Mouse (Mus musculus) CH12.LX (cell line): ENCODE results near the gene Prmt1. TPM values are rescaled to one million over a fixed set of nuclear protein-coding genes. Genes with fewer than 3 reads are reported as not detected.

Experiments used
- DNase-seq: peaks from one replicate; pipeline ENCODE4 v3.0.0-alpha.2; 2013; ENCODE audit errors: extremely low read depth
- H3K27ac ChIP-seq: 2 replicates; pipeline ENCODE4 v1.5.1; 2012; ENCODE audit warnings: low read depth, mild to moderate bottlenecking, control low read depth, moderate library complexity; ENCODE audit not compliant: insufficient read depth
- H3K27me3 ChIP-seq: replicated peaks from 2 replicates; pipeline ENCODE3; 2012; ENCODE audit warnings: inconsistent platforms
- H3K36me3 ChIP-seq, 2 experiments: replicated peaks in 1 of 2; 2 replicates each; pipeline versions ENCODE3 to v1.6.1; 2012; ENCODE audit warnings: inconsistent platforms in 1 of 2, low read length in 1 of 2, mild to moderate bottlenecking in 1 of 2, mixed read lengths in 1 of 2, moderate library complexity in 1 of 2; ENCODE audit not compliant: control insufficient read depth in 1 of 2, insufficient read depth in 1 of 2
- H3K4me1 ChIP-seq, 2 experiments: 2 replicates each; pipeline ENCODE4 v1.6.1; 2012; ENCODE audit warnings: inconsistent platforms in 1 of 2, moderate library complexity in 1 of 2; ENCODE audit not compliant: insufficient read depth in 2 of 2, control insufficient read depth in 1 of 2
- H3K4me2 ChIP-seq: 2 replicates; pipeline ENCODE4 v1.6.1; 2012; ENCODE audit warnings: low read depth, mild to moderate bottlenecking, control low read depth; ENCODE audit not compliant: poor library complexity, insufficient read depth, severe bottlenecking
- H3K4me3 ChIP-seq, 3 experiments: fragments of 150-350 bp in 1 of 3; sonication (generic) in 1 of 3; replicated peaks in 1 of 3; 2 replicates each; pipeline versions ENCODE3 to v1.5.1; 2011 to 2012; ENCODE audit warnings: low read depth in 2 of 3, low read length in 2 of 3, mild to moderate bottlenecking in 2 of 3, moderate library complexity in 2 of 3, control low read depth in 1 of 3, improper control_type of control experiment in 1 of 3, inconsistent platforms in 1 of 3, mixed read lengths in 1 of 3; ENCODE audit not compliant: poor library complexity in 1 of 3
- H3K79me2 ChIP-seq: replicated peaks from 2 replicates; pipeline ENCODE4 v1.6.1; 2012; ENCODE audit warnings: mild to moderate bottlenecking, moderate library complexity; ENCODE audit not compliant: control insufficient read depth, poor library complexity, insufficient read depth, severe bottlenecking; ENCODE audit errors: extremely low read depth
- H3K9ac ChIP-seq: 2 replicates; pipeline ENCODE4 v1.6.1; 2012; ENCODE audit warnings: low read depth, mild to moderate bottlenecking, control low read depth, moderate library complexity; ENCODE audit not compliant: insufficient read depth
- H3K9me3 ChIP-seq: replicated peaks from 2 replicates; pipeline ENCODE3; 2012; ENCODE audit warnings: low read length, inconsistent platforms, mixed read lengths
- BHLHE40 ChIP-seq: IDR thresholded peaks from 2 replicates; pipeline ENCODE4 v1.6.1; 2011; ENCODE audit warnings: mild to moderate bottlenecking, low read depth, low read length, improper control_type of control experiment
- CHD1 ChIP-seq: IDR thresholded peaks from 2 replicates; pipeline ENCODE4 v1.6.1; 2012; ENCODE audit warnings: low read depth, low read length, improper control_type of control experiment, inconsistent platforms
- CHD2 ChIP-seq: IDR thresholded peaks from 2 replicates; pipeline ENCODE4 v1.6.1; 2011; ENCODE audit warnings: low read length, improper control_type of control experiment
- CTCF ChIP-seq, 2 experiments: IDR thresholded peaks in 1 of 2; conservative IDR thresholded peaks in 1 of 2; 2 replicates each; pipeline ENCODE4 v1.5.1; 2011 to 2012; ENCODE audit warnings: low read depth in 2 of 2, low read length in 2 of 2, improper control_type of control experiment in 1 of 2, inconsistent platforms in 1 of 2, mild to moderate bottlenecking in 1 of 2, moderate library complexity in 1 of 2
- EP300 ChIP-seq: IDR thresholded peaks from 2 replicates; pipeline ENCODE4 v1.6.1; 2011; ENCODE audit warnings: low read length, improper control_type of control experiment
- ETS1 ChIP-seq: conservative IDR thresholded peaks from 2 replicates; pipeline ENCODE4 v1.6.1; 2012; ENCODE audit warnings: low read depth, mild to moderate bottlenecking, inconsistent platforms, low read length, improper control_type of control experiment, moderate library complexity
- GABPA ChIP-seq: IDR thresholded peaks from 2 replicates; pipeline ENCODE4 v1.6.1; 2012; ENCODE audit warnings: low read depth, low read length, improper control_type of control experiment, inconsistent platforms; ENCODE audit not compliant: insufficient replicate concordance
- HCFC1 ChIP-seq: IDR thresholded peaks from 2 replicates; pipeline ENCODE4 v1.6.1; 2012; ENCODE audit warnings: low read depth, mild to moderate bottlenecking, inconsistent platforms, low read length, improper control_type of control experiment
- IRF4 ChIP-seq: IDR thresholded peaks from 2 replicates; pipeline ENCODE4 v1.6.1; 2014; ENCODE audit warnings: low read depth, mild to moderate bottlenecking, inconsistent platforms, low read length, improper control_type of control experiment
- JUN ChIP-seq: IDR thresholded peaks from 2 replicates; pipeline ENCODE4 v1.6.1; 2011; ENCODE audit warnings: low read depth, mild to moderate bottlenecking, low read length, improper control_type of control experiment, moderate library complexity; ENCODE audit not compliant: insufficient read depth
- JUND ChIP-seq: conservative IDR thresholded peaks from 2 replicates; pipeline ENCODE4 v1.6.1; 2011; ENCODE audit warnings: low read depth, low read length, improper control_type of control experiment
- KAT2A ChIP-seq: IDR thresholded peaks from 2 replicates; pipeline ENCODE4 v1.6.1; 2012; ENCODE audit warnings: low read length, improper control_type of control experiment, inconsistent platforms; ENCODE audit not compliant: insufficient replicate concordance
- MAFK ChIP-seq: IDR thresholded peaks from 2 replicates; pipeline ENCODE4 v1.6.1; 2011; ENCODE audit warnings: low read length, improper control_type of control experiment; ENCODE audit not compliant: insufficient replicate concordance
- MAZ ChIP-seq: IDR thresholded peaks from 2 replicates; pipeline ENCODE4 v1.6.1; 2012; ENCODE audit warnings: low read depth, mild to moderate bottlenecking, inconsistent platforms, low read length, improper control_type of control experiment, moderate library complexity
- NELFE ChIP-seq: IDR thresholded peaks from 2 replicates; pipeline ENCODE4 v1.6.1; 2011; ENCODE audit warnings: low read depth, low read length, improper control_type of control experiment
- NRF1 ChIP-seq: IDR thresholded peaks from 2 replicates; pipeline ENCODE4 v1.6.1; 2014; ENCODE audit warnings: low read depth, mild to moderate bottlenecking, inconsistent platforms, low read length, improper control_type of control experiment, moderate library complexity
- PAX5 ChIP-seq: IDR thresholded peaks from 2 replicates; pipeline ENCODE4 v1.6.1; 2012; ENCODE audit warnings: low read length, inconsistent platforms, mixed read lengths
- POLR2AphosphoS2 ChIP-seq: IDR thresholded peaks from 2 replicates; pipeline ENCODE4 v1.6.1; 2011; ENCODE audit warnings: low read depth, low read length, improper control_type of control experiment
- RAD21 ChIP-seq: IDR thresholded peaks from 2 replicates; pipeline ENCODE4 v1.6.1; 2011; ENCODE audit warnings: low read depth, mild to moderate bottlenecking, low read length, improper control_type of control experiment, moderate library complexity
- RCOR1 ChIP-seq: conservative IDR thresholded peaks from 2 replicates; pipeline ENCODE4 v1.6.1; 2012; ENCODE audit warnings: low read depth, mild to moderate bottlenecking, inconsistent platforms, low read length, improper control_type of control experiment
- SMC3 ChIP-seq: IDR thresholded peaks from 2 replicates; pipeline ENCODE4 v1.6.1; 2011; ENCODE audit warnings: low read depth, low read length, improper control_type of control experiment
- USF2 ChIP-seq: conservative IDR thresholded peaks from 2 replicates; pipeline ENCODE4 v1.6.1; 2011; ENCODE audit warnings: low read depth, low read length, improper control_type of control experiment
- ZC3H11A ChIP-seq: IDR thresholded peaks from 2 replicates; pipeline ENCODE4 v1.6.1; 2012; ENCODE audit warnings: low read depth, mild to moderate bottlenecking, inconsistent platforms, low read length, improper control_type of control experiment
- ZKSCAN1 ChIP-seq: IDR thresholded peaks from 2 replicates; pipeline ENCODE4 v1.6.1; 2012; ENCODE audit warnings: low read depth, inconsistent platforms, low read length, improper control_type of control experiment, borderline replicate concordance
- ZMIZ1 ChIP-seq: IDR thresholded peaks from 2 replicates; pipeline ENCODE4 v1.6.1; 2012; ENCODE audit warnings: low read depth, mild to moderate bottlenecking, inconsistent platforms, low read length, improper control_type of control experiment
- ZNF384 ChIP-seq: IDR thresholded peaks from 2 replicates; pipeline ENCODE4 v1.6.1; 2012; ENCODE audit warnings: low read depth, low read length, improper control_type of control experiment, inconsistent platforms
- dilution Hi-C: fragments of 300-500 bp; cut with MboI; formaldehyde crosslinking; loops from 2 replicates; pipeline ENCODE4 v1.14.3; 2020; ENCODE audit warnings: low sequenced_read_pairs; ENCODE audit not compliant: extremely low pct_unique_long_range_greater_than_20kb, extremely low pct_ligation_motif_present
- in situ Hi-C: fragments of 300-500 bp; cut with MboI; formaldehyde crosslinking; loops from 3 replicates; pipeline ENCODE4 v1.14.3; 2019; ENCODE audit warnings: low sequenced_read_pairs, low pct_ligation_motif_present, low pct_unique_long_range_greater_than_20kb, mixed read lengths
- polyA plus RNA-seq: library from polyadenylated mRNA; unstranded; fragments of >175 nt; gene quantifications from 2 replicates; pipeline ENCODE4 v1.2.1, GENCODE M21; 2012; ENCODE audit warnings: low read depth; ENCODE audit not compliant: insufficient read length
- total RNA-seq, 2 experiments: library from RNA; depleted of rRNA; stranded (reverse); fragments of 300-350 nt in 1 of 2; fragments of >200 nt in 1 of 2; gene quantifications; 2 replicates each; pipeline ENCODE4 v1.2.3; 2012 to 2014

Prmt1 gene
- total and polyA plus RNA-seq, 3 experiments, result 231 to 642 (median 340) TPM

GRCm38 (mm10) chr7:44984833-44985164 is 1.6 kb downstream of the Prmt1 start:
- peak overlapping the region; percentile 60 for H3K4me2 ChIP-seq
- H3K79me2 ChIP-seq, result peaks cover 55% of the 10 kb centered on the region
- no peaks in the 10 kb centered on the region for H3K27me3 ChIP-seq
- in situ Hi-C loops, result loop anchor here (5.0 kb wide), 1 partner anchor 63 kb away; no protein-coding TSS in a partner anchor
- peak overlapping the region in 2 of 3 experiments; percentile 87 to 99 for H3K4me3 ChIP-seq
- H3K9ac ChIP-seq, result peak overlapping the region; percentile 92; the same call in 1 of the 2 replicates
- H3K27ac ChIP-seq, result no peak overlapping the region
- DNase-seq, result no peak
- TF ChIP-seq NELFE, result no peak
- TF ChIP-seq CTCF (conservative IDR thresholded peaks at IDR 0.05 in 1 of 2, IDR thresholded peaks at IDR 0.05 in 1 of 2; ENCODE audit: low read depth in 2 of 2, low read length in 2 of 2), result no peak
- no peak for TF ChIP-seq PAX5
- no peak for TF ChIP-seq IRF4
- no peak for TF ChIP-seq ZMIZ1
- TF ChIP-seq EP300, result no peak
- no peak for TF ChIP-seq HCFC1
- TF ChIP-seq RCOR1, result no peak
- no peak for TF ChIP-seq POLR2AphosphoS2
- no peak for TF ChIP-seq BHLHE40
- no peak for TF ChIP-seq KAT2A
- TF ChIP-seq ZC3H11A, result no peak
- TF ChIP-seq CHD2, result no peak
- no peak for TF ChIP-seq NRF1
- TF ChIP-seq USF2, result no peak
- TF ChIP-seq SMC3, result no peak
- dilution Hi-C loops, result no loop called here
- H3K36me3 ChIP-seq, result peaks cover 26 to 53% of the 10 kb centered on the region in 2 experiments
- peaks cover 12 to 37% of the 10 kb centered on the region in 2 experiments for H3K4me1 ChIP-seq
- no peaks in the 10 kb centered on the region for H3K9me3 ChIP-seq

GRCm38 (mm10) chr7:44983944-44984832 is 2.2 kb downstream of the Prmt1 start:
- peaks cover 11 to 32% of the 10 kb centered on the region in 2 experiments for H3K4me1 ChIP-seq
- H3K4me2 ChIP-seq, result peak overlapping the region; percentile 60
- no peaks in the 10 kb centered on the region for H3K9me3 ChIP-seq
- TF ChIP-seq RAD21 (no peak), USF2 (no peak), JUND (no peak), PAX5 (no peak), KAT2A (no peak), MAFK (no peak), ETS1 (no peak), ZC3H11A (no peak), ZNF384 (no peak), CHD1 (no peak), ZKSCAN1 (no peak), ZMIZ1 (no peak), HCFC1 (no peak), MAZ (no peak), EP300 (no peak), GABPA (no peak), JUN (no peak), IRF4 (no peak), BHLHE40 (no peak)
- H3K36me3 ChIP-seq, result peaks cover 32 to 58% of the 10 kb centered on the region in 2 experiments
- H3K79me2 ChIP-seq, result peaks cover 54% of the 10 kb centered on the region
- DNase-seq, result no peak
- H3K9ac ChIP-seq, result peak overlapping the region; percentile 92; the same call in 1 of the 2 replicates
- H3K4me3 ChIP-seq, result peak overlapping the region in 2 of 3 experiments; percentile 87 to 99
- in situ Hi-C loops, result no loop called here
- dilution Hi-C loops, result no loop called here
- H3K27ac ChIP-seq, result peak overlapping the region; percentile 38
- no peaks in the 10 kb centered on the region for H3K27me3 ChIP-seq
